Mouse (Mus musculus) bone marrow, adult 2 months (tissue): ENCODE results near the gene Gimap9.

Experiments used
- CTCF ChIP-seq: fragments of 200-500 bp; IDR thresholded peaks from 2 replicates; pipeline ENCODE4 v1.5.1; 2011; ENCODE audit warnings: low read length, control low read depth; ENCODE audit not compliant: control insufficient read depth, insufficient read depth
- POLR2A ChIP-seq: fragments of 200-500 bp; IDR thresholded peaks from 2 replicates; pipeline ENCODE4 v1.6.1; 2011; ENCODE audit warnings: low read depth, mild to moderate bottlenecking, control low read depth, low read length, borderline replicate concordance; ENCODE audit not compliant: control insufficient read depth

DNA sequence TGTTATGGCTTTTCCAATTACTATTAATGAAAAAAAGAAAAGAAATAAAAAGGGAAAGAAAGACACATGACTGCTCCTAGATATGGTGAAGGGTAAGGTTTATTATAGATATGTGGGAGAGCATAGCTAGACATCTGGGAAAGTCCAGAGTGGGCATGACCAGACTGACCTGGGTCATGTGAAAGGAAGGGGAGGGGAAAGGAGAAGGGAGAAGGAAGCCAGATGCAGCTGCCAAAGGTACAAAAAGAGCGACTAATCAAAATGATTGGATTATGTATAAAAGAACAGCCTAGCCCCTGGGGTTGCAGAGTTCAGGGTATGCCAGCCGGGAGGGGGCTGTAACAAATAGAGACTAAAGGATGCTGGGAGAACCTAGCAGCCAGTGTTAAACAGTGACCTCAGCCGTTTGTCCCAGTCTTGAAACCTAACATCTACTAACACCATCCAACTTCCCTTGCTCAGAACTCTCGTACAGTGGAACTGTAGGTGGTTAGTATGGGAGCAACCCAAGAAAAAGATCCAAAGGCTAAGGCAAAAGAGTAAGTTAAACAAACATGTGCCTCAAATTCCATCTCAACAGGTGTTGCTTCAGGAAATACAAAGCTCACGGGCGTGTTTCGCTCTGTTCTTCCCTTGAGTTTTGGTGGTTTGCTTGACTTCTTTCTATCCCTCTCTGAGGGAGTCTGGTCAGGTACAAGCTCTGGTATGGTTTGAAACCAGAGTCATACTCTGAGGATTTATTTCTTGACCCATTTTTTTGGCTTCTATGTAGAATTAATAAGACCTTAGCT is 22.3 kb downstream of the Gimap9 start:
- TF ChIP-seq CTCF (no peak), POLR2A (no peak)
